Mouse (Mus musculus) forebrain, embryonic 12.5 days (tissue): ENCODE data around the gene Ebf1. TPM values are rescaled to one million over a fixed set of nuclear protein-coding genes. Genes with fewer than 3 reads are reported as not detected.

Experiments
- ATAC-seq: fragments of 200-750 bp; cut with Nextera tagmentation; 2 replicates; pipeline ENCODE4 v1.8.0; 2017; ENCODE audit warnings: moderate TSS enrichment; ENCODE audit not compliant: low FRiP score
- H3K27ac ChIP-seq: fragments of 300-500 bp; sonication (generic); 2 replicates; pipeline ENCODE4 v1.5.1; 2016; ENCODE audit warnings: mild to moderate bottlenecking
- H3K27me3 ChIP-seq: fragments of 300-500 bp; sonication (generic); 2 replicates; pipeline ENCODE4 v1.6.1; 2016; ENCODE audit warnings: mild to moderate bottlenecking
- H3K36me3 ChIP-seq: fragments of 300-500 bp; sonication (generic); replicated peaks from 2 replicates; pipeline ENCODE4 v1.6.1; 2016; ENCODE audit warnings: mild to moderate bottlenecking
- H3K4me1 ChIP-seq: fragments of 300-500 bp; sonication (generic); 2 replicates; pipeline ENCODE4 v1.6.1; 2016
- H3K4me2 ChIP-seq: fragments of 300-500 bp; sonication (generic); 2 replicates; pipeline ENCODE4 v1.6.1; 2016; ENCODE audit warnings: mild to moderate bottlenecking, moderate library complexity
- H3K4me3 ChIP-seq: fragments of 300-500 bp; sonication (generic); replicated peaks from 2 replicates; pipeline ENCODE4 v1.5.1; 2016; ENCODE audit warnings: mild to moderate bottlenecking
- H3K9ac ChIP-seq: fragments of 300-500 bp; sonication (generic); 2 replicates; pipeline ENCODE4 v1.6.1; 2016; ENCODE audit warnings: mild to moderate bottlenecking
- H3K9me3 ChIP-seq: fragments of 300-500 bp; sonication (generic); 2 replicates; pipeline ENCODE4 v1.6.1; 2016
- WGBS: fragments of 180-500 bp; shearing (Covaris S2); methylation state at CpG from one replicate; pipeline ENCODE4 v1.1.7; 2016; 5-methylcytosine and 5-hydroxymethylcytosine counted together
- polyA plus RNA-seq: library from polyadenylated mRNA; unstranded; fragments of >200 nt; fragmentation: Nextera tagmentation; extraction: Ambion mirVana; gene quantifications from 2 replicates; pipeline ENCODE4 v1.2.1, GENCODE M21; 2016

Gene Ebf1
- polyA plus RNA-seq, 1 experiment from 2014 or later: 26.8 TPM

- 89% methylated on average over 5 of the region's 5 CpGs for WGBS
Observed at GRCm38 (mm10) chr11:44979391-44979790, 362.3 kb downstream of the Ebf1 start.

DNA sequence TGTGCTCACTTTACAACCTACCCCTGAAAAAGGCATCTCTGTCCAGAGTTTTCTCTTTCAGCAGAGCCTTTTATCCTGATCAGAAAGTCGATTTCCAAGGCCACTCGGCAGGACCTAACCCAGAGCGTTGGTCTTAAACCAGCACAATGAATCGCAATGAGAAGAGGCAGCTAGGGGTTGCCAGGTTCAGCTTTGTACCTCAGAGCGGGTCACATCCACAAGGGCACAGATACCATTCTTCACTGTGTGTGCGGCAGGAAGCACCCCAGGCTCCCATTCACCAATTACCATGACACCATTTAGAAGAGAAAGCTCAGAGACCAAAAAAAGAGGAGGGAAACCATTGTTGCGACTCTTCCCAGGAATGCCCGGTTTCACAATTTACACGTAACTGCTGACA is 365.1 kb downstream of the Ebf1 start:
- no peak overlapping the region for H3K4me3 ChIP-seq
- H3K9me3 ChIP-seq: no peaks in the 10 kb centered on the region
- no peak overlapping the region for H3K27ac ChIP-seq
- no peak overlapping the region for H3K9ac ChIP-seq
- ATAC-seq: no peak
- 0 out of 2 replicates have a peak, but pooled peaks cover 7% of the 10 kb centered on the region for H3K27me3 ChIP-seq
- no peaks in the 10 kb centered on the region for H3K36me3 ChIP-seq
- H3K4me1 ChIP-seq: peaks cover 19% of the 10 kb centered on the region
- no peak overlapping the region for H3K4me2 ChIP-seq
- WGBS: 46% methylated on average over 9 of the region's 9 CpGs

More at GRCm38 (mm10) chr11:44979391-44979790, 362.3 kb downstream of the Ebf1 start:
- H3K27me3 ChIP-seq: 0 out of 2 replicates have a peak, but pooled peaks cover 7% of the 10 kb centered on the region
- H3K36me3 ChIP-seq: no peaks in the 10 kb centered on the region
- no peak overlapping the region for H3K4me2 ChIP-seq
- H3K9ac ChIP-seq: no peak overlapping the region
- H3K27ac ChIP-seq: no peak overlapping the region
- no peak for ATAC-seq
- H3K4me3 ChIP-seq: no peak overlapping the region
- peaks cover 35% of the 10 kb centered on the region for H3K4me1 ChIP-seq
- no peaks in the 10 kb centered on the region for H3K9me3 ChIP-seq

GRCm38 (mm10) chr11:44983961-44984360 is 366.8 kb downstream of the Ebf1 start:
- Histone ChIP-seq H3K36me3 (no peaks in the 10 kb centered on the region), H3K4me2 (no peak overlapping the region), H3K27ac (no peak overlapping the region), H3K9me3 (no peaks in the 10 kb centered on the region), H3K4me1 (peaks cover 7% of the 10 kb centered on the region; the same call in 1 of the 2 replicates), H3K27me3 (0 out of 2 replicates have a peak, but pooled peaks cover 7% of the 10 kb centered on the region), H3K4me3 (no peak overlapping the region), H3K9ac (no peak overlapping the region)
- 73% methylated on average over 6 of the region's 6 CpGs for WGBS
- no peak for ATAC-seq

DNA sequence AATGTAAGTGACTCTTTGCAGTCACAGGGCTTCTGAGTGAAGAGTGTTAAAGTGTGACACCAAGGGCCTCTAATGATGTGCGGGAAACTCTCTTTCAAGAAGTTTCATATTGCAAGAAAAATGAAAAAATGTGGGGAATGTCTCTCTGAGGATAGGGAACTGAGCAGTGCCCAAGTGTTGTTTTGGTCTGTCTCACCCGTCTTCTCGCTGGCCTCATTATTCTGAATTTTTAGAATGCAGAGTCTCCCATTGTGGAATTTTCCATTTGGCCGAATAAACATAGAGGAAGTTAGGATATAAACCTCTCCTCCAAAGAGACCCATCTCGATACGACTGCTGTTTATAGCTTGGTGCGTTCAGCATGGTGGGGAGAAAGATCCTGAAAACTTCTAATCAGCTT is 367.3 kb downstream of the Ebf1 start:
- Histone ChIP-seq H3K4me2 (no peak overlapping the region), H3K4me3 (no peak overlapping the region), H3K36me3 (no peaks in the 10 kb centered on the region), H3K4me1 (peaks cover 7% of the 10 kb centered on the region; the same call in 1 of the 2 replicates), H3K27me3 (0 out of 2 replicates have a peak, but pooled peaks cover 7% of the 10 kb centered on the region), H3K9ac (no peak overlapping the region), H3K9me3 (no peaks in the 10 kb centered on the region), H3K27ac (no peak overlapping the region)
- no peak for ATAC-seq
- 20% methylated on average over 7 of the region's 7 CpGs for WGBS

DNA sequence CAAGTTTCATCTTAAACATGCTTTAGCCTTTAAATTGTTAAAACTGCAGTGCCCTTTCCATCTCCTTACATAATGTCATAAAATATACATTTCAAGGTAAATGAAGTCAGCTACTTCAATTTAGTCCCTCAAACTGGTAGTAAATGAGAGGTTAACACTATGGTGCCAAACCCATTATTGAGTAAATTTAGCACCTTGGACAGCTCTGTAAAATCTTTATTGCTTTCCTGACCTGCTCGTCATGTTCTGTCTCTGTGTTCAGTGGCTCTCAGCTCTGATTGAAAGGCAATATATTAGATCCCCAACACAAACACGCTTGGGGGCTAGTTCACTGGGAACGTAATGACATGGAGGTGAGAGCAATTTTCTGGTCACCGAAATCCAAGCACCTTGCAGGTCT is 370.7 kb downstream of the Ebf1 start:
- Histone ChIP-seq H3K4me2 (no peak overlapping the region), H3K27me3 (no peaks in the 10 kb centered on the region; the same call in 1 of the 2 replicates), H3K9me3 (no peaks in the 10 kb centered on the region), H3K9ac (no peak overlapping the region), H3K4me3 (no peak overlapping the region), H3K4me1 (peaks cover 7% of the 10 kb centered on the region; the same call in 1 of the 2 replicates), H3K36me3 (no peaks in the 10 kb centered on the region), H3K27ac (no peak overlapping the region)
- 77% methylated on average over 4 of the region's 4 CpGs for WGBS
- no peak for ATAC-seq

DNA sequence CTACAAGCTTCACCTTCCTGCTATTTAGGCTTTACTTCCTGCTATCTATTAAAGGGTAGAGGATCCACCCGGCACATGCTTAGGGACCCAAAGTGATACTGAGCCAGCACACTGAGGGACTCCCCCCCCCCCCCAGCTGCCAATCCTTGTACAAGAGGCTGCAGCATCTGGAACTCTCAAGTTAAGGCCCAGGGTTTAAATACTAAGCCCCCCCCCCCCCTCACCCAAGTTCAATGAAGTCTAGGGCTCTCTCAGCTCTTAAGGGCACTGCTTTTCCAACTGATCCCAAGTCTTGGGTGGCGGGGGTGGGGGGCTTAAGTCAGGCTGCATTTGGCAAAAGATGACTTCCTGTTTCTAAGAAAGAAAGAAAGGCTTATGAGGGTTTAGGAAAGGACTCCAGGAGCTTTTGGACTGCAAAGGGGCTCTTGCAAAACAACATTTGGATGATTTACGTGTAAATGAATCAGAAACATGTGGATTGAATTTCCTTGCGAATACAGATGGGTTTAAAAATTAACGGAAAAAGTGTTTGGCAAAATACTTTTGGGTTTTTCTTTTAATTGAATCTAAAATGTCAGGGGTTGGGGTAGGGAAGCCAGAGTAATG is 385.7 kb downstream of the Ebf1 start:
- Histone ChIP-seq H3K4me1 (peaks cover 6% of the 10 kb centered on the region; the same call in 1 of the 2 replicates), H3K9ac (no peak overlapping the region), H3K36me3 (no peaks in the 10 kb centered on the region), H3K9me3 (no peaks in the 10 kb centered on the region), H3K27ac (no peak overlapping the region), H3K27me3 (peaks cover 20% of the 10 kb centered on the region), H3K4me2 (no peak overlapping the region), H3K4me3 (no peak overlapping the region)
- no peak for ATAC-seq
- WGBS: 76% methylated on average over 5 of the region's 5 CpGs

- H3K27ac ChIP-seq: no peak overlapping the region
- no peak for ATAC-seq
- H3K4me2 ChIP-seq: no peak overlapping the region
- peaks cover 22% of the 10 kb centered on the region for H3K27me3 ChIP-seq
- H3K4me1 ChIP-seq: peaks cover 6% of the 10 kb centered on the region; the same call in 1 of the 2 replicates
- no peak overlapping the region for H3K9ac ChIP-seq
- WGBS: 41% methylated on average over 9 of the region's 9 CpGs
- H3K9me3 ChIP-seq: no peaks in the 10 kb centered on the region
- no peaks in the 10 kb centered on the region for H3K36me3 ChIP-seq
- no peak overlapping the region for H3K4me3 ChIP-seq
Observed at GRCm38 (mm10) chr11:45003716-45004437, 386.8 kb downstream of the Ebf1 start.

DNA sequence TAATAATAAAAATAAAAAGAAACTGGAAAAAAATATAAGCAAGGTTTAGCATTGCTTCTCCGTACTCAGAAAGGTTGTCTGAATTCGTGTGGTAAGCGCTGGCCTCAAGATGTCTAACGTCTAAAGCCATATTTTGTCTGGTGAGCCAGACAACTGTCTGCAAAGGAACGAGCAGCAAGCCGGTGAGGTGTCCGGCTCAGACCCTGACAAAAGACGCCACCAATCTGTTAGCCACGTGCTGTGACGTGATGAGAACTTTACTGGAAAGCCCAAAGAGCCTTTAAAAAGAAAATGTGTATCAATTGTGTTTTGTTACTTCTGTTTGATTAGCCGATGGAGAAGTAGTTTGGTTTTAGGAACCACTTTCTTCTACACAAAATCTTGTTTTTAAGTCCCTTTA is 390.2 kb downstream of the Ebf1 start:
- Histone ChIP-seq H3K9ac (no peak overlapping the region), H3K27me3 (peaks cover 33% of the 10 kb centered on the region), H3K4me1 (peaks cover 6% of the 10 kb centered on the region; the same call in 1 of the 2 replicates), H3K9me3 (no peaks in the 10 kb centered on the region), H3K4me2 (no peak overlapping the region), H3K27ac (no peak overlapping the region), H3K4me3 (no peak overlapping the region), H3K36me3 (no peaks in the 10 kb centered on the region)
- 62% methylated on average over 11 of the region's 11 CpGs for WGBS
- no peak for ATAC-seq

- Histone ChIP-seq H3K27ac (no peak overlapping the region), H3K4me2 (0 out of 2 replicates have a peak overlapping the region, but pooled peaks have one; percentile 27), H3K27me3 (peaks cover 29% of the 10 kb centered on the region), H3K36me3 (no peaks in the 10 kb centered on the region), H3K9me3 (no peaks in the 10 kb centered on the region), H3K4me3 (no peak overlapping the region), H3K9ac (no peak overlapping the region), H3K4me1 (peaks cover 6% of the 10 kb centered on the region; the same call in 1 of the 2 replicates)
- 1% methylated on average over 7 of the region's 7 CpGs for WGBS
- ATAC-seq: peak; percentile 55
Observed at GRCm38 (mm10) chr11:45008078-45008477, 391.0 kb downstream of the Ebf1 start.

GRCm38 (mm10) chr11:45008760-45009159 is 391.6 kb downstream of the Ebf1 start:
- H3K4me2 ChIP-seq: no peak overlapping the region
- ATAC-seq: no peak
- peaks cover 1% of the 10 kb centered on the region; the same call in 1 of the 2 replicates for H3K9me3 ChIP-seq
- H3K36me3 ChIP-seq: no peaks in the 10 kb centered on the region
- H3K9ac ChIP-seq: no peak overlapping the region
- no peak overlapping the region for H3K27ac ChIP-seq
- WGBS: 84% methylated on average over 5 of the region's 5 CpGs
- H3K4me1 ChIP-seq: peaks cover 4% of the 10 kb centered on the region; the same call in 1 of the 2 replicates
- H3K27me3 ChIP-seq: peaks cover 26% of the 10 kb centered on the region
- no peak overlapping the region for H3K4me3 ChIP-seq

DNA sequence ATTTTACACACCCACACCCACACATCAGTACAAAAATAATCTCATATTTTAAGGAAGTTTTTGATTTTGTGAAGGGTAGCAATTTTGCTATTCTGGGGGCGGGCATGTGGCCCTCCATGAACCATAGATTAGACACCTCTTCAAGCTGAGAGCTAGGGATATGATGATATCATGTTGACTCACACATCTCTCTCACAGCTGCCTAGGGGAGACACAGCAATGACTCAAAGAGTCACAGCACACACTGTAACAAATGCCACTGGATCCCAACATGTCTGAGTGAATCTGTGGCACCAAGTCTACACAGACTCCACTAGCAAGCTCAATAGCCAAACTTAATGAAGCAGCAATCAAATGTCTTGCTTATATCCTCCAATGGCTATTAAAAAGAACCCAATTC is 395.0 kb downstream of the Ebf1 start:
- Histone ChIP-seq H3K4me3 (no peak overlapping the region), H3K4me1 (no peaks in the 10 kb centered on the region; the same call in 1 of the 2 replicates), H3K36me3 (no peaks in the 10 kb centered on the region), H3K4me2 (no peak overlapping the region), H3K27me3 (peaks cover 16% of the 10 kb centered on the region), H3K9me3 (peaks cover 4% of the 10 kb centered on the region; the same call in 1 of the 2 replicates), H3K9ac (no peak overlapping the region), H3K27ac (no peak overlapping the region)
- no peak for ATAC-seq
- WGBS: 86% methylated on average over 1 of the region's 1 CpGs

DNA sequence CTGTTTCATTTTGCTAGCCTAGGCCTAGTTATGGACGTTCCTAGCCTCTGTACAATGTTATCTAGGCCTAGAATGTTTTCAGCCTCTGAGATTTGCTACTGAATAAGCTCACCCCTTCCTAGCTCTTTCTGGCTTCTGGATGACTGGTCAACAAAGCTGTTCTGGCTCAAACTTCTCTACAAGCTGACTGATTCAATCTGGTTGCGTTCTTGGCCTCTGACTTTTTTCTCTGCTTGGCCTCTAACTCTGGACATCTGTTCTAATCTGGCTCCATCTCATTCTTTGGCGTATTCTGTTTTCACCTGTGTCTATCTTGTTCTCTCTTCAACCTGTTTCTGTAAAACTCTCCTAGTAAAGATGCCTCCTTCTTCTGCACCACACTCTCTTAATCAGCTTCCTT is 400.4 kb downstream of the Ebf1 start:
- Histone ChIP-seq H3K4me3 (no peak overlapping the region), H3K36me3 (no peaks in the 10 kb centered on the region), H3K4me2 (no peak overlapping the region), H3K9ac (no peak overlapping the region), H3K27me3 (no peaks in the 10 kb centered on the region), H3K27ac (no peak overlapping the region), H3K4me1 (no peaks in the 10 kb centered on the region), H3K9me3 (peaks cover 4% of the 10 kb centered on the region; the same call in 1 of the 2 replicates)
- no peak for ATAC-seq
- 79% methylated on average over 3 of the region's 3 CpGs for WGBS
